34 mouse cellular contexts compared by ENCODE assay signal in the genomic region with DNA sequence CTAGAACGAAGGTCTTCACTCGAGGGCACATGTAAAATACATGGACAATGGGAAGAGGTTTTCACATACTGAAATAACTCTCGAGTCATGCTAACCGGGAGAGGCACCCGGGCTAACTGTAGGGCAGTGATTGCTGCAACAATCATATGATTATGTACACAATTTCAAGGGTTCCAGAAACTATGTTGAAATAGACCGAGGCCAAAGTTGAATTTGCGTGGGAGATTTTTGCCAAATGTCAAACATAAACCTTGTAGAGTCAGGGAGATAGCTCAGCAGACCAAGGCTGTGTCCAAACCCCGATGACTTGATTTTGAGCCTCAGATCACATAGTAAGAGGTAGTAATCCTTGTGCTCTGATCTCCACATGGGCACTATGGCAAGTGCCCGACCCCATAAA. TPM values are rescaled to one million over a fixed set of nuclear protein-coding genes. Genes with fewer than 3 reads are reported as not detected.
DNase-seq lines count a peak whose midpoint lies in the region; ATAC-seq and TF ChIP-seq lines count a peak whose summit lies in the region.
"Had no signal": no experiment of that assay in that cellular context is flagged by ENCODE, and none has a peak within 500 bp of the region (broad histone marks: within the 10 kb centered on the region; RNA-seq: fewer than 3 reads in every experiment).

No protein-coding gene starts in this region.

- H3K9me3 ChIP-seq in liver, postnatal 0 days (ENCODE audit: low read length), result no peaks in the 10 kb centered on the region
- no peaks in the 10 kb centered on the region for H3K9me3 ChIP-seq in midbrain, embryonic 16.5 days (replicated peaks; ENCODE audit: control insufficient read depth, low read length, poor library complexity, severe bottlenecking)
- H3K9me3 ChIP-seq: heart, embryonic 12.5 days; hindbrain, embryonic 13.5 days; liver, embryonic 13.5 days; midbrain, embryonic 13.5 days had no signal

- peak; percentile 78 for ATAC-seq in liver, postnatal 0 days
- ATAC-seq in midbrain, embryonic 16.5 days, result no peak
- ATAC-seq: forebrain, embryonic 14.5 days; intestine, embryonic 16.5 days; midbrain, embryonic 13.5 days had no signal

- H3K4me1 ChIP-seq in liver, adult 2 months (ENCODE audit: control insufficient read depth, insufficient read depth, low read length), result peaks cover 26% of the 10 kb centered on the region
- no peaks in the 10 kb centered on the region for H3K4me1 ChIP-seq in liver, postnatal 0 days (ENCODE audit: insufficient read depth)
- H3K4me1 ChIP-seq in midbrain, embryonic 16.5 days (ENCODE audit: control insufficient read depth, insufficient read depth, low read length), result no peaks in the 10 kb centered on the region
- H3K4me1 ChIP-seq: hindbrain, embryonic 13.5 days; liver, embryonic 13.5 days; midbrain, embryonic 13.5 days had no signal

- H3K4me2 ChIP-seq in liver, postnatal 0 days (ENCODE audit: low read depth, low read length), result 0 out of 2 replicates have a peak overlapping the region, but pooled peaks have one; percentile 48
- H3K4me2 ChIP-seq in midbrain, embryonic 16.5 days (ENCODE audit: low read length), result no peak overlapping the region
- H3K4me2 ChIP-seq: heart, embryonic 12.5 days; hindbrain, embryonic 13.5 days; liver, embryonic 13.5 days; midbrain, embryonic 13.5 days had no signal

- no peak overlapping the region; the same call in 1 of the 2 replicates for H3K9ac ChIP-seq in liver, adult 2 months (ENCODE audit: low read depth, low read length)
- no peak overlapping the region for H3K9ac ChIP-seq in liver, postnatal 0 days (replicated peaks)
- no peak overlapping the region for H3K9ac ChIP-seq in midbrain, embryonic 16.5 days (ENCODE audit: low read depth, low read length)
- H3K9ac ChIP-seq: heart, embryonic 12.5 days; hindbrain, embryonic 13.5 days; liver, embryonic 13.5 days; midbrain, embryonic 13.5 days had no signal

- peak overlapping the region; percentile 81 for H3K27ac ChIP-seq in liver, adult 2 months (replicated peaks; ENCODE audit: insufficient read depth, low read depth, low read length)
- H3K27ac ChIP-seq in liver, postnatal 0 days (ENCODE audit: low read depth), result peak overlapping the region; percentile 82
- no peak overlapping the region for H3K27ac ChIP-seq in midbrain, embryonic 16.5 days (ENCODE audit: low read length)
- H3K27ac ChIP-seq: hindbrain, embryonic 13.5 days; kidney, postnatal 0 days; macrophage; midbrain, embryonic 13.5 days; stomach, postnatal 0 days had no signal

- 25% methylated on average over 9 of the region's 9 CpGs for WGBS in liver, adult 2 months
- WGBS in liver, postnatal 0 days (ENCODE audit: insufficient replicate concordance), result 53% methylated on average over 9 of the region's 9 CpGs
- WGBS in midbrain, embryonic 16.5 days, result 93% methylated on average over 9 of the region's 9 CpGs

- H3K27me3 ChIP-seq in liver, adult 2 months (ENCODE audit: control insufficient read depth, insufficient read depth, low read length), result no peaks in the 10 kb centered on the region
- no peaks in the 10 kb centered on the region for H3K27me3 ChIP-seq in liver, postnatal 0 days (ENCODE audit: insufficient read depth, low read length)
- no peaks in the 10 kb centered on the region for H3K27me3 ChIP-seq in midbrain, embryonic 16.5 days (ENCODE audit: control insufficient read depth, insufficient read depth, low read depth, low read length)
- H3K27me3 ChIP-seq: heart, embryonic 12.5 days; hindbrain, embryonic 13.5 days; liver, embryonic 13.5 days; midbrain, embryonic 13.5 days had no signal

- TF ChIP-seq CTCF in liver, adult 2 months (IDR thresholded peaks at IDR 0.05; ENCODE audit: low read depth, low read length), result no peak
- no peak for TF ChIP-seq CTCF in liver, postnatal 0 days (IDR thresholded peaks at IDR 0.05; ENCODE audit: low read depth)

- peaks cover 4% of the 10 kb centered on the region; the same call in 1 of the 2 replicates for H3K79me2 ChIP-seq in liver, adult 2 months (ENCODE audit: control insufficient read depth, insufficient read depth, low read length)

- H3K4me3 ChIP-seq in liver, adult 2 months (ENCODE audit: insufficient read depth, low read depth, low read length), result no peak overlapping the region
- no peak overlapping the region for H3K4me3 ChIP-seq in liver, postnatal 0 days (ENCODE audit: low read depth, low read length)
- no peak overlapping the region for H3K4me3 ChIP-seq in midbrain, embryonic 16.5 days (ENCODE audit: low read depth, low read length)
- H3K4me3 ChIP-seq: heart, embryonic 12.5 days; hindbrain, embryonic 13.5 days; liver, embryonic 13.5 days; midbrain, embryonic 13.5 days had no signal

- peak; percentile 56; the same call in 1 of the 2 replicates for TF ChIP-seq EP300 in liver, postnatal 0 days (IDR thresholded peaks at IDR 0.05; ENCODE audit: low read depth)

- DNase-seq in liver, adult 2 months (ENCODE audit: extremely low read depth, low read depth, low spot score), result peak; percentile 99
- DNase-seq in liver (no peak), adipocyte (ENCODE audit: low spot score) (peak; percentile 36)
- DNase-seq in liver, postnatal 0 days, result peak; percentile 24
- peak; percentile 81 for DNase-seq in lung, postnatal 36 days
- no peak for DNase-seq in kidney, postnatal 10 days
- DNase-seq: cerebellum, adult 11 months; cerebellum, adult 9-10 months; cerebellum, postnatal 36 days; gastrocnemius, postnatal 14 days; heart, adult 11 months; heart, postnatal 4 days; kidney, adult 8-10 months; layer of hippocampus, adult 9-11 months; liver, embryonic 13.5 days; spleen, adult 18-20 months; thymus, adult 18-20 months; thymus, postnatal 25 days had no signal

- TF ChIP-seq POLR2A in liver, adult 2 months (IDR thresholded peaks at IDR 0.05; ENCODE audit: extremely low read depth, insufficient read depth, low read length), result no peak

- H3K36me3 ChIP-seq in liver, adult 2 months (ENCODE audit: control insufficient read depth, insufficient read depth, low read length), result no peaks in the 10 kb centered on the region
- no peaks in the 10 kb centered on the region for H3K36me3 ChIP-seq in liver, postnatal 0 days (replicated peaks; ENCODE audit: insufficient read depth, low read length)
- H3K36me3 ChIP-seq in midbrain, embryonic 16.5 days (ENCODE audit: control insufficient read depth, insufficient read depth, low read length), result no peaks in the 10 kb centered on the region
- H3K36me3 ChIP-seq: heart, embryonic 12.5 days; hindbrain, embryonic 13.5 days; liver, embryonic 13.5 days; midbrain, embryonic 13.5 days had no signal

RNA-seq across cellular contexts. Expression of a gene that starts 6.2 kb away (rescaled TPM):
- 1,917 and 2,554 TPM in 2 replicates for total RNA-seq in liver, adult 2 months (2014; rRNA removed)
- polyA plus RNA-seq in liver, adult 2 months (2012; rRNA removed), result 1,366 and 1,553 TPM in 2 replicates
- 1,244 and 1,400 TPM in 2 replicates for polyA plus RNA-seq in liver, postnatal 0 days (2015; fragmentation: Nextera tagmentation; extraction: Ambion mirVana)
- not detected in 2 replicates for polyA plus RNA-seq in midbrain, embryonic 16.5 days (2015; fragmentation: Nextera tagmentation; extraction: Ambion mirVana)
- total RNA-seq: gastrocnemius, postnatal 14 days; megakaryocyte-erythroid progenitor cell, adult 5-6 weeks; MEL had no signal
- polyA plus RNA-seq: embryonic facial prominence, embryonic 11.5 days; forebrain, embryonic 14.5 days; macrophage; midbrain, embryonic 13.5 days; neural tube, embryonic 11.5 days had no signal

RNA-seq across cellular contexts. Expression of a gene that starts 48.7 kb away (rescaled TPM):
- total RNA-seq in liver, adult 2 months (2014; rRNA removed), result 3.8 and 8.8 TPM in 2 replicates
- polyA plus RNA-seq in liver, adult 2 months (2012; rRNA removed), result 3.7 and 7.5 TPM in 2 replicates
- 29.7 and 30.6 TPM in 2 replicates for polyA plus RNA-seq in liver, postnatal 0 days (2015; fragmentation: Nextera tagmentation; extraction: Ambion mirVana)
- 1.4 and 3.5 TPM in 2 replicates for polyA plus RNA-seq in midbrain, embryonic 16.5 days (2015; fragmentation: Nextera tagmentation; extraction: Ambion mirVana)
- total RNA-seq: adrenal gland, adult 18-20 months; gastrocnemius, postnatal 14 days; megakaryocyte-erythroid progenitor cell, adult 5-6 weeks; neutrophil, adult 5-6 weeks had no signal
- polyA plus RNA-seq: embryonic facial prominence, embryonic 11.5 days; limb, embryonic 11.5 days; macrophage; neural tube, embryonic 11.5 days had no signal

Comparison
In these comparisons a context has a peak if more than half of its experiments do, and no peak if none do; other contexts are left out.
1. DNase-seq: peak in liver, adult 2 months (single experiment), adipocyte (single experiment), liver, postnatal 0 days (single experiment) and lung, postnatal 36 days (single experiment); none in liver (single experiment) and kidney, postnatal 10 days (single experiment).
2. RNA of a gene that starts 6.2 kb away (polyA plus RNA-seq): 1,366 to 1,553 TPM in liver, adult 2 months and 1,244 to 1,400 TPM in liver, postnatal 0 days; not detected in midbrain, embryonic 16.5 days; every median in the first group is over 1,000 times any median in the second.